12 mouse cellular contexts compared by ENCODE assay signal in the genomic region with DNA sequence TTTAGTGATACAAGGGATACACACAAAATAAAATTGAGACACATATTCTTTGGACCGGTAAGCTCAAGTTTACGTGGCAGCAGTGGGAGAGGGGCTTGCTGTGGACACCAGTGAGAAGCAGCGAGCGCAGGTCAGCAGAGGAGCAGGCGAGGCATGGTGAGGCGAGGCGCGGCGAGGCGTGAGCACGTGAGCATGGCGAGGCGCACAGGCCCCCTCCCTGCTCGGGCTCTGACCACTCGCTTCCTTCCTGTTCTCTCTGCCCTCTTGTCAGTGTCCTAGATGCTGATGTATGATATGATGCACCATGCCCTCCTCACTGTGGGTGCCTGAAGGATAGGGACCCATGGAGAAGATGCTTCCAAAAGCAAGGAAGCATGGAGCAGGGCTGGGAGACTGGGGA. TPM values are rescaled to one million over a fixed set of nuclear protein-coding genes. Genes with fewer than 3 reads are reported as not detected.
A peak's percentile ranks its signal among the peaks of the same experiment; 100 is the strongest.
DNase-seq lines count a peak whose midpoint lies in the region; TF ChIP-seq lines count a peak whose summit lies in the region.
"Had no signal": no experiment of that assay in that cellular context is flagged by ENCODE, and none has a peak within 500 bp of the region (broad histone marks: within the 10 kb centered on the region; RNA-seq: fewer than 3 reads in every experiment).

No protein-coding gene starts in this region.

- no peak for TF ChIP-seq CTCF in cerebellum, adult 2 months (IDR thresholded peaks at IDR 0.05; ENCODE audit: borderline replicate concordance, insufficient read depth, low read depth, low read length)

- DNase-seq in heart, adult 18-20 months = peak; percentile 24 to 42
- DNase-seq in heart, adult 8-10 months (ENCODE audit: low spot score) = no peak
- DNase-seq in thymus, postnatal 36 days = peak; percentile 22 to 35
- no peak for DNase-seq in thymus, postnatal 10 days (ENCODE audit: low spot score in 2 of 2)
- peak; percentile 21 to 43 for DNase-seq in kidney, postnatal 36 days
- no peak for DNase-seq in cerebellum, adult 9-10 months
- DNase-seq in cerebellum, postnatal 4 days (ENCODE audit: low spot score in 2 of 2) = no peak
- DNase-seq in cerebellum, adult 2 months = no peak
- DNase-seq: thymus, adult 18-20 months had no signal

- 92% methylated on average over 15 of the region's 15 CpGs for WGBS in cerebellum, adult 2 months

- no peak for TF ChIP-seq POLR2A in cerebellum, adult 2 months (IDR thresholded peaks at IDR 0.05; ENCODE audit: borderline replicate concordance, insufficient read depth, low read length)

- no peak overlapping the region for H3K4me3 ChIP-seq in cerebellum, adult 2 months (replicated peaks; ENCODE audit: insufficient read depth, low read depth, low read length)
- H3K4me3 ChIP-seq: hindbrain, embryonic 15.5 days; limb, embryonic 15.5 days; neural tube, embryonic 13.5 days had no signal

- H3K4me1 ChIP-seq in cerebellum, adult 2 months (ENCODE audit: control insufficient read depth, insufficient read depth, low read length) = no peaks in the 10 kb centered on the region
- H3K4me1 ChIP-seq: hindbrain, embryonic 15.5 days had no signal

- no peaks in the 10 kb centered on the region for H3K27me3 ChIP-seq in cerebellum, adult 2 months (ENCODE audit: control insufficient read depth, insufficient read depth, low read length)
- H3K27me3 ChIP-seq: hindbrain, embryonic 15.5 days; limb, embryonic 15.5 days; neural tube, embryonic 13.5 days had no signal

- no peak overlapping the region for H3K27ac ChIP-seq in cerebellum, adult 2 months (ENCODE audit: insufficient read depth, low read length)
- H3K27ac ChIP-seq: hindbrain, embryonic 15.5 days; limb, embryonic 15.5 days had no signal

RNA-seq across cellular contexts. Expression of a gene that starts 43.6 kb away (rescaled TPM):
- total RNA-seq in heart, adult 18-20 months (2021) = 1 to 10 TPM; 4.1 to 6.1 TPM
- total RNA-seq in heart, adult 8-10 months (2022) = 1 to 10 TPM; 3.6 to 4.4 (median 3.9) TPM
- 0.22 and 0.23 TPM in 2 replicates for polyA plus RNA-seq in cerebellum, adult 2 months (2012; rRNA removed)

Comparison
In these comparisons a context has a peak if more than half of its experiments do, and no peak if none do; other contexts are left out.
1. DNase-seq: peak in heart, adult 18-20 months (2 of 2), thymus, postnatal 36 days (2 of 2) and kidney, postnatal 36 days (2 of 2); none in heart, adult 8-10 months (single experiment), thymus, postnatal 10 days (0 of 2), cerebellum, adult 9-10 months (single experiment), cerebellum, postnatal 4 days (0 of 2) and cerebellum, adult 2 months (0 of 2).